Mouse (Mus musculus) heart, adult 2 months (tissue): Measurements from ENCODE around the gene Zcchc9. TPM values are rescaled to one million over a fixed set of nuclear protein-coding genes. Genes with fewer than 3 reads are reported as not detected.

Experiments used
- DNase-seq, 2 experiments: peaks; one replicate each; pipeline ENCODE4 v3.0.0; 2021
- H3K27ac ChIP-seq: fragments of 200-600 bp; 2 replicates; pipeline ENCODE4 v1.8.1; 2022
- H3K27me3 ChIP-seq: fragments of 200-500 bp; 2 replicates; pipeline ENCODE4 v1.6.1; 2012; ENCODE audit warnings: mild to moderate bottlenecking, low read length, inconsistent platforms, mixed read lengths; ENCODE audit not compliant: control insufficient read depth, insufficient read depth
- H3K36me3 ChIP-seq: fragments of 200-500 bp; 2 replicates; pipeline ENCODE4 v1.6.1; 2012; ENCODE audit warnings: low read length, inconsistent platforms; ENCODE audit not compliant: control insufficient read depth, insufficient read depth
- H3K4me1 ChIP-seq: fragments of 200-500 bp; 2 replicates; pipeline ENCODE4 v1.6.1; 2011; ENCODE audit warnings: low read length; ENCODE audit not compliant: control insufficient read depth, insufficient read depth
- H3K4me3 ChIP-seq: fragments of 200-600 bp; 2 replicates; pipeline ENCODE4 v1.8.1; 2022
- H3K79me2 ChIP-seq: fragments of 200-500 bp; replicated peaks from 2 replicates; pipeline ENCODE4 v1.6.1; 2012; ENCODE audit warnings: mild to moderate bottlenecking, inconsistent platforms, low read length, moderate library complexity, mixed read lengths; ENCODE audit not compliant: control insufficient read depth, insufficient read depth
- H3K9ac ChIP-seq: fragments of 200-500 bp; 2 replicates; pipeline ENCODE4 v1.6.1; 2012; ENCODE audit warnings: low read depth, mild to moderate bottlenecking, control low read depth, inconsistent platforms, low read length, mixed read lengths
- CTCF ChIP-seq: fragments of 200-600 bp; IDR thresholded peaks from 2 replicates; pipeline ENCODE4 v1.8.1; 2022; ENCODE audit warnings: antibody characterized with exemption, mild to moderate bottlenecking, moderate library complexity
- EP300 ChIP-seq: fragments of 200-500 bp; IDR thresholded peaks from 2 replicates; pipeline ENCODE4 v1.6.1; 2011; ENCODE audit warnings: low read depth, low read length, control low read depth; ENCODE audit not compliant: insufficient read depth
- POLR2A ChIP-seq: fragments of 200-500 bp; IDR thresholded peaks from 2 replicates; pipeline ENCODE4 v1.6.1; 2011; ENCODE audit warnings: mild to moderate bottlenecking, low read depth, low read length, control low read depth; ENCODE audit not compliant: insufficient read depth
- WGBS: fragments of 180-500 bp; shearing (Covaris S2); methylation state at CpG from one replicate; pipeline ENCODE4 v1.1.7; 2018; 5-methylcytosine and 5-hydroxymethylcytosine counted together
- intact Hi-C: fragments of 180-260 bp; cut with DNase I; formaldehyde crosslinking; loops from one replicate; pipeline ENCODE4 v1.15.1; 2025
- microRNA-seq, 2 experiments: library from miRNA; unstranded; fragments of <30 nt; microRNA quantifications; one replicate each; pipeline ENCODE4 v1.2.0; 2021
- polyA plus RNA-seq: library from polyadenylated mRNA; depleted of rRNA; stranded (reverse); fragments of >200 nt; gene quantifications from 2 replicates; pipeline ENCODE4 v1.2.3, GENCODE M21; 2012; rRNA removed
- total RNA-seq, 2 experiments: library from RNA; stranded (reverse); gene quantifications; 2 replicates each; pipeline ENCODE4 v1.2.3; 2021

The Zcchc9 gene
- total and polyA plus RNA-seq, 3 experiments = 10.2 to 14.2 (median 12.6) TPM

DNA sequence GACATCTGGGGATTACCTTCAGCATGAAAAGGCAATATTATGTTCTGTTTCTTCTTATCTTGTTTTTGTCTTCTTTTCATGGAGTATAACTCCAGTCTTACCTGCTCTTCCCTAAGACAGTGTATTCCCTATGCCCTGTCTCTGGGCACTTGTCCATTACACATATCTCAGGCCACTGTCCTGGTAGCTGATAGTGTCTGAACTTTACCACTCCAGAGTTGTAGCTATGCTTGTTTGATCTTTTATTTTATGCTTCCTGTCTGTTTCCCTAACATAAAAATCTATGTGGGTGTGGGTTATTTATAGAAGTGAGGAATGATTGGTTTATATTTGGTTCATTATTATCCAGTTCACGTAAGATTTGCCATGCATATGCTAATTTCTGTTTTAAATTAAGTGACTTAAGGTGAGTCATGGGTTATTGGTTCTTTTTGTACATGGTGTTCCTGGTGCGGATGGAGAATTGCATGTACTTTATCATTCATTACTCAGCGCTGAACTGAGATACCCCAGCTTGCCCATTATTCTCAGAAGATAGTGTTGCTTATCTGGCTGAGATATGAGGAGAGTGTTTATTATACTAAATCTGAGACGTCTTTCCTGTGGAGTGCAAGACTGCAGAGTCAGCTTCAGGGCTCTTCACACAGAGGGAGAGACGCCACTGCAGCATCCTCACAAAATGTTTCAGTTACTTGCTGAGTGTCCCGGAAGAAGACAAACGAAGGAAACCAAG, 49.0 kb downstream of the Zcchc9 start:
- intact Hi-C loops = no loop called here
- Histone ChIP-seq H3K79me2 (no peaks in the 10 kb centered on the region), H3K9ac (no peak overlapping the region), H3K4me3 (no peak overlapping the region), H3K36me3 (no peaks in the 10 kb centered on the region), H3K27ac (no peak overlapping the region), H3K27me3 (no peaks in the 10 kb centered on the region), H3K4me1 (no peaks in the 10 kb centered on the region)
- 37% methylated on average over 7 of the region's 7 CpGs for WGBS
- TF ChIP-seq CTCF = no peak
- TF ChIP-seq EP300 = no peak
- no peak for TF ChIP-seq POLR2A
- DNase-seq = no peak

DNA sequence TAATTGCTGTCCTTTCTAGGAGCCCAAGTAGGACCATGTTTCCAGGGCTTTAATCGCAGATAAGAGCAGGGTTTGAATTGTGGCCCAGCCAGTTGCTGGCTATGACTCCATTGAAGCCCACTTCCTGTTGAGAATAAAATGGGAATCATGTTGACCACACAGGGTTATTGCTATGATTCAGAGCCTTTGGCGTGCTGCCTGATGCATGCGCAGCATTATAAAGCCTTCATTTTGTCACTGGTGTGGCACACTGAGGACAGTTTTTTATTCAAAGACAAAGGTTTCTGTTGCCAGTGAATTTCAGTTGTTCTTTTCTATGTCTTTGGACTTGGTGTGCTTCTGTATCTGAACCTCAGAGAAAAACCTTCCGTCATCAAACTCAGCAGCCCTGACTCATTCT, 51.3 kb downstream of the Zcchc9 start:
- H3K4me3 ChIP-seq = no peak overlapping the region
- WGBS = 68% methylated on average over 4 of the region's 4 CpGs
- no peak for DNase-seq
- TF ChIP-seq CTCF = no peak
- TF ChIP-seq POLR2A = no peak
- no peak for TF ChIP-seq EP300
- H3K27me3 ChIP-seq = no peaks in the 10 kb centered on the region
- H3K4me1 ChIP-seq = no peaks in the 10 kb centered on the region
- H3K79me2 ChIP-seq = no peaks in the 10 kb centered on the region
- no peaks in the 10 kb centered on the region for H3K36me3 ChIP-seq
- intact Hi-C loops = no loop called here
- no peak overlapping the region for H3K27ac ChIP-seq
- no peak overlapping the region for H3K9ac ChIP-seq

DNA sequence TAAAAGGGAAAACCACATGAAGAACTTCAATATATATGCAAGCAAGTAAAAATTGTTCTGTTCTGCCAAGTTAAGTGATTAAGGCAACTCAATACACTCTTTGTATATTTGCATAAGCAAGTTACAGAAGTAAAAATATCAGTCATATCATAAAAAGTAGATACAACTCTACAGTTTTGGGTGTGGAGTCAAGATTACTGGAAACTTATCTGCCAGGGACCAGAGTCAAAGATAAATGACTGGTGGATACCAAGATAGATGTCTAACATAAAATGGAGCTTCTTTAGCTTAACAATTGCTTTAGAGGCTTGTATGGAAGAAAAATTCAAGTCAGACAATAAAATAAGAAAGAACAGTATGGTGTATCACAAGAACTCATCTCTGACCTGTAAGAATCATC, 52.7 kb downstream of the Zcchc9 start:
- H3K79me2 ChIP-seq = no peaks in the 10 kb centered on the region

DNA sequence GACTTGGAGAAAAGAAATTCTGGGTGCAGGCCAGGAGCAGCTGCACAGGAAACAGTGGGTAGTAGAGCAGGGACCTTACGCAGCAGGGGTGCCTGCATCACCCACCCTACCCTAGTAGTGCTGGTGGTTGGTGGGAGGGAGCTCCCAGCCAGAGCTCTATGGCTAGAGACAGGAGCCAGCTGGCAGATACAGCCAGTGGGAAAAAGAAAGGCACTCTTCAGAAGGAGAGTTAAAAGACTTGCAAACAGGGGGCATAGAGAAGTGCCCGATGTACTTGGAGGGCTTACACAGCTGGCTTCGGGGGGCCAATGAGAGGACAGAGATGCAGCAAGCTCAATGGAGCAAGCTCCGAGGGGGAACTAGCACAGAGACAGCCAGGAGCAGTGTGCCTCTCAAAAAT, 53.8 kb downstream of the Zcchc9 start:
- TF ChIP-seq EP300 (no peak), CTCF (no peak), POLR2A (no peak)
- H3K36me3 ChIP-seq = no peaks in the 10 kb centered on the region
- H3K79me2 ChIP-seq = no peaks in the 10 kb centered on the region
- H3K4me3 ChIP-seq = no peak overlapping the region
- H3K27me3 ChIP-seq = no peaks in the 10 kb centered on the region
- H3K4me1 ChIP-seq = no peaks in the 10 kb centered on the region
- intact Hi-C loops = no loop called here
- 61% methylated on average over 4 of the region's 4 CpGs for WGBS
- no peak overlapping the region for H3K9ac ChIP-seq
- DNase-seq = no peak
- H3K27ac ChIP-seq = no peak overlapping the region

More for the DNA sequence above, 52.7 kb downstream of the Zcchc9 start:
- Histone ChIP-seq H3K27me3 (no peaks in the 10 kb centered on the region), H3K9ac (no peak overlapping the region), H3K36me3 (no peaks in the 10 kb centered on the region), H3K4me1 (no peaks in the 10 kb centered on the region), H3K27ac (no peak overlapping the region), H3K4me3 (no peak overlapping the region)
- intact Hi-C loops = no loop called here
- DNase-seq = no peak
- TF ChIP-seq CTCF (no peak), EP300 (no peak), POLR2A (no peak)

DNA sequence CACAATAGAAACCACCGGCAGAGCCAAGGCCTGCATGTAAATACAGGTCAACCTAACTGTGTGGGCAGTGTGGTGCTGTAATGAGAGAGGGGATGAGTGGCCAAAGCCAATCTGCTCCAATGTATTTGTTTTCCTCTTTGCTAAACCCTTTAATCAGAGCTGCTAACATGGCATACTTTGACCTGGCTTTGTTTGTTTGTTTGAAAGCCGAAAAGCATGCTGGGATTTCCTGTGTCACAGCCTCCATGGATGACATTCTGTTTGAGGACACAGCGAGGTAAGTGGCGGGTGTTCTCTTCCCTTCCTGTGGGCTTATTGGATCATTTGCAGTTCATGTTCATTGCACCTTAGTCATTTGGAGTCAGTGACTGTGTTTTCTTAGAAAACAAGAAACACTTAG, 57.5 kb downstream of the Zcchc9 start:
- Histone ChIP-seq H3K27me3 (no peaks in the 10 kb centered on the region), H3K9ac (no peak overlapping the region), H3K27ac (no peak overlapping the region), H3K36me3 (no peaks in the 10 kb centered on the region), H3K4me3 (no peak overlapping the region), H3K4me1 (no peaks in the 10 kb centered on the region), H3K79me2 (no peaks in the 10 kb centered on the region)
- WGBS = 66% methylated on average over 4 of the region's 4 CpGs
- no peak for DNase-seq
- intact Hi-C loops = no loop called here
- no peak for TF ChIP-seq POLR2A
- TF ChIP-seq EP300 = no peak
- no peak for TF ChIP-seq CTCF

DNA sequence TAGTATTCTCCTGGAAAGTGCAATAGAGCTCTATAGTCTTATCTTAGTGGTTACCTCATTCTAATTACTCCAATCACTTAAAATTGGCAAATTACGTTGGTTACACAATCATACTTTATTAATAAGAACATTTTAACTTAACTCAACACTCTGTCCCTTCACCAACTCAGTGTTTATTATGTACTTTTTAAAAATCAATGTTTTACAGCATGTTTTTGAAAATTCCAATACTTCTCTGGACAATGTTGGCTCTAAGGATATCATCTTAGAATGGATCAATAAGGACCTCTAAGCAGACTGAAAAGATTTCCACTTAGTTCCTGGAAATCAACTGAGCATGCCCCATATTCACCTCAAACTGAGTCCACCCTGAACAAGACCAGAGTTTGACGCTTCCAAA, 59.1 kb downstream of the Zcchc9 start:
- Histone ChIP-seq H3K4me1 (no peaks in the 10 kb centered on the region), H3K4me3 (no peak overlapping the region), H3K27me3 (no peaks in the 10 kb centered on the region), H3K9ac (no peak overlapping the region), H3K36me3 (no peaks in the 10 kb centered on the region), H3K79me2 (no peaks in the 10 kb centered on the region), H3K27ac (no peak overlapping the region)
- TF ChIP-seq CTCF (no peak), POLR2A (no peak), EP300 (no peak)
- no peak for DNase-seq
- 86% methylated on average over 2 of the region's 2 CpGs for WGBS
- intact Hi-C loops = no loop called here

Small RNAs within 50 kb of the gene (microRNA-seq; reads per million reads assigned to microRNA genes)
- gene Gm27656 = 0 reads per million in 2 experiments

Other genes starting within 250 kb of the Zcchc9 start
- not detected for gene Acot12, start 66.2 kb downstream of the Zcchc9 start, total RNA-seq
- 0.06 and 0.16 TPM in 2 replicates for gene Acot12, start 66.2 kb downstream of the Zcchc9 start, polyA plus RNA-seq
- 1,000 to 10,000 TPM; 2,250 to 2,602 TPM for gene Ckmt2, start 69.2 kb upstream of the Zcchc9 start, total RNA-seq
- gene Ckmt2, start 69.2 kb upstream of the Zcchc9 start, polyA plus RNA-seq = 2,389 and 3,414 TPM in 2 replicates